Mouse (Mus musculus) splenic B cell, adult 2 months (primary cell): ENCODE results near the gene Pimreg.

Experiments used
- DNase-seq: peaks from one replicate; pipeline ENCODE4 v3.0.0-alpha.2; 2011; ENCODE audit warnings: low read depth, low spot score
- H3K27me3 ChIP-seq: 2 replicates; pipeline ENCODE4 v1.6.1; 2012; ENCODE audit warnings: mild to moderate bottlenecking, low read length, moderate library complexity, mixed read lengths; ENCODE audit not compliant: control insufficient read depth, poor library complexity, insufficient read depth, severe bottlenecking
- H3K36me3 ChIP-seq: 2 replicates; pipeline ENCODE4 v1.6.1; 2012; ENCODE audit warnings: mild to moderate bottlenecking, low read length, moderate library complexity, mixed read lengths; ENCODE audit not compliant: control insufficient read depth, poor library complexity, insufficient read depth, severe bottlenecking

Gene Pimreg

DNA sequence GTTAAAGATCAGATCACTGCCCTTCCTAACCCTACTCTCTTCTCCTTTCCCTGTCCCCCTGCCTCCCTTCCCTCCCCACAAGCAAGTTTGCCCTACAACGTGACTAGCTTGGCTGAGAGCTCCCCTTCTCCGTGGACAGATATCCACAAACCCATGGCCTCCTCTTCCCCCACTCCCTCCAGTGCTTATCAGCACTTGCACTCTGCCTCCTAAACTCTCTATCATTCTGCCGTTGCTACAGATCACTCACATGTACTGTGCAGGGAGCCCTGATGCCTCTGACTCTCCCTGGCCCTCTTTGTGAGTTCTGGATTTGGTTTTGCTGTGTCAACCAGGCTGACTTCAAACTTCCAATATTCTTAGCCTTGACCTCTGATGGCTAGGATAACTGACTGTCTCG, 20.8 kb upstream of the Pimreg start:
- no peaks in the 10 kb centered on the region for H3K36me3 ChIP-seq
- no peaks in the 10 kb centered on the region for H3K27me3 ChIP-seq
- no peak for DNase-seq

DNA sequence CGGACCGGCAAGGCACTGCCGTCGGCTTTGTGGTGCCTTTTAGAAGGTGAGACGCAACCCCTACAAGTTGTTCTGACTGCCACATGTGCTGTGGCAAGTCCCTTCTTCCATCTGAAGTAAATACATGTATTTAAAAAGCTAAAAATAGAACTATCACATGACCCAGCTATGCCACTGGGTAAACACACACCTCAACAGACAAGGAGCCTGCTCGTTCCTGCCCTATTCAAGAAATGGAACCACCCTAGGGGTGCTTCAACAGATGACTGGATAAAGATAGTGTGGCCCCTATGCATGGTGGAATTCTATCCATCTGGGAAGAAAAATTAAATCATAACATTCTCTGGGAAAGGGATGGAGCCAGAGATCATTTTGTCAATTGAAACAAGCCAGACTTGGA, 19.0 kb upstream of the Pimreg start:
- Histone ChIP-seq H3K27me3 (no peaks in the 10 kb centered on the region), H3K36me3 (no peaks in the 10 kb centered on the region)
- DNase-seq, result no peak

DNA sequence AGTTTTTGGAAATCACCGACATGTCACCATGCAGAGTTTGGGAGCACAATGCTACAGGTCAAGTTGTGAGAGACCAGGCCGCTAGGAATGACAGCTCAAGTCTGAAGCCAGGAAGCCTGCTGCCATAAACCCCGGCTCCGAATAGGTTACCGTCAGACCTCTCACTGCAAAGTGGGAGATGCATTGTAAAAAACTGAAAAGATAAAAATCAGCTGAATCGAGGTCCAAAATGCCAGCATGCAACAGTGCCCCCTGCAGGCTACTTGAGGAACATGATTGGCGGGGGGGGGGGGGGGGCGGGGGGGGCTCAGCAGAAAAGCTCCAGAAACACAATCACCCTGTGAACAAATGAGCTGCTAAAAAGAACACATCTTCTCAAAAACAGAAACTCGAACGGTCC, 18.3 kb upstream of the Pimreg start:
- DNase-seq, result peak; percentile 36
- H3K27me3 ChIP-seq, result no peaks in the 10 kb centered on the region

DNA sequence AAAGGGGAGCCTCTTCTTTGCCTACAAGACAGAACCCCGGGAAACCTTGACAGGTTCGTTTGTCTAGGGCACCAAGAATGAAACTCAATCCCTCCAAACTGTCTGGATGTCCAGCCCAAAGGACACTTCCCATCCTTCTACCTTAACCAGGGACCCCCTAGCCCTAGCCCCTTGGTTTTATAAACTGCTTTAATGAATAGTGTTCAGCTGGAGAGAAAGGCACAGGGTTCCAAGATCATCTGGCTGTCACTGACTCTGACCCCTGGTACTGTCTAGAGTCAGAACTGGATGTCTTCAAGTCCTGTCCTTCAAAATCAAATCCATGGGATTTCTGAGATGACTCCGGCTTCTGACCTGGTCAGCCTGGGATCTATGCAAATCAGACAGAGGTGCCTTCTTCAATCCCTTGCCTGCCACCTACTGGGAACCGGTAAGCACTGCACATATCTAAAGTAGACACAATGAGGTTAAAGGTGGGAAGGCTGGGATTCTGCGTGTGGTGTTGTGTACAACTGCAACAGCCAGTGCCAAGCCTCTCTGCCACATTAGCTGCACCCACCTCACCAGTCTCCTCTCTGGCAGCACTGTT, 17.5 kb upstream of the Pimreg start:
- Histone ChIP-seq H3K27me3 (no peaks in the 10 kb centered on the region), H3K36me3 (no peaks in the 10 kb centered on the region)
- peak; percentile 70 for DNase-seq

More for the DNA sequence above, 18.3 kb upstream of the Pimreg start:
- no peaks in the 10 kb centered on the region for H3K36me3 ChIP-seq

DNA sequence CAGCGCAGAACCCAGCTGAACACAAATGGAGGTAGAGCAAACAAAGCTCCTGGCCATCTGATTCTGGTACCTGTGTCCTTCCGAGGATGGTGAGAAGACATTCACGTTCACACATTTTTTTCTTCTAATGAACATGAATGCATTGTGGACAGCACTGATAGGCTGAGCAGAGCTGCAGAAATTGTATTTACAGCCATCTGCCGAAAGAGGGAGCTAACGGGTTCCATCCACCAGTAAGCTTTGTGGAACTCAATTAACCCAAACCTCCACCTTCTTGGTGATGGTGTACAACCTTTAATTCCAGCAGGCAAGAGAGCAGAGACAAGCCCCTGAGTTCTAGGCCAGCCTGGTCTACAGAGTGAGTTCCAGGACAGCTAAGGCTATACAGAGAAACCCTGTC, 16.0 kb upstream of the Pimreg start:
- no peaks in the 10 kb centered on the region for H3K36me3 ChIP-seq
- H3K27me3 ChIP-seq, result no peaks in the 10 kb centered on the region
- DNase-seq, result peak; percentile 60

DNA sequence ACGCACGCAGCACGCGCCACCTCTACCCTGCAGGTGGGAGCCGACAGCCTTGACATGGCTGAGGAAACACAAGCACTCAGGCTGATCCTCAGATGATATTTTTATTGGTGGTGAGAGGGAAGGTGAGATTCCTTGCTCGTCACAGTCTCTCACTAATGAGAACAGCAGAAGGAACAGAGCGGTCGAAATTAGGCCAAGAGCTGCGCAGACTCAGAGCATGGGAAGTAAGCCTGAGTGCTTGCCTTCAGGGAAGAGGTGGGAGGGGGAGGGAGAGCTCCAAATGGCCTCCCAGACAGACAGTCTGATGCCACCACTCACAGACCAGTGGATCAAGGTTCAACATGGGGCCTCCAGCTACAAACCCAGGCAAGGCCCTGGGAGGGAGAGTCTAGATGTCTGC, 15.3 kb upstream of the Pimreg start:
- Histone ChIP-seq H3K27me3 (no peaks in the 10 kb centered on the region), H3K36me3 (no peaks in the 10 kb centered on the region)
- no peak for DNase-seq

DNA sequence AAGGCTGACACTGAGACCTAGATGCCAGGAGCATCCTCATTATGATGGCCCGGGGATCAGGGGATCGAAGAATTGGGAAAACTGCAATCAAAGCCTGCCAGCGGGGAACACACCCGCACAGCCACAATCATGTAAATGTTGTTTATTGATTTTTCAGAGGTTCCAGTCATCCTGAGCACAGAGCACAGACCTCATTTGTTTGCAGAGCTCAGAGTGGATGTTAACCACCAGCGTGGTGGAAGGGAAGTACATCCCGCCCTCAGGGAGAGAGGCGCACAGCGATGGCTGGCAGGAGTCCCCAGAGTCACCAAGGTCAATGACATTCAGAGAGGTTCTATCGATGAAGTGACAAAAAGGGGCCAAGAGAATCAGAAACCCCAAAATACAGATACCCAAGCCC, 14.0 kb upstream of the Pimreg start:
- Histone ChIP-seq H3K36me3 (no peaks in the 10 kb centered on the region), H3K27me3 (no peaks in the 10 kb centered on the region)
- DNase-seq, result no peak

DNA sequence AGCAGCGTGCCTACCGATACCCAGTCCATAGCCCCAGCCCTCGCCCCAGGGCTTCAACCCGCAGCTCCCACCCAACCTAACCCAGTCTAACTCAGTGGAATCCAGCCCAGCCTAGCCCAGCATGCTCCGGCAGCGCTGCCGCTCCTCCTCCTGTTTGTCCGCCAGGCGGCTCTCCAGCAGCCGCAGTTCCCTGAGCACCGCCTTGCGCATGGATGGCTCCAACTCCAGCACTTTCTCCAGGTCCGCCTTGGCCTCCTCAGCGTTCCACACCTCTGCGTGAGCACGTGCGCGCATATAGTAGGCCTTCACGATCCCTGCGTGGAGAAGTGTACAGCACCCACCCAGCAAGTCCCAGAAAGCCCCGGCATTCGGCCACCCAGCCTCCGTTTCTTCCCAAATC, 12.7 kb upstream of the Pimreg start:
- DNase-seq, result no peak
- no peaks in the 10 kb centered on the region for H3K36me3 ChIP-seq
- no peaks in the 10 kb centered on the region for H3K27me3 ChIP-seq

DNA sequence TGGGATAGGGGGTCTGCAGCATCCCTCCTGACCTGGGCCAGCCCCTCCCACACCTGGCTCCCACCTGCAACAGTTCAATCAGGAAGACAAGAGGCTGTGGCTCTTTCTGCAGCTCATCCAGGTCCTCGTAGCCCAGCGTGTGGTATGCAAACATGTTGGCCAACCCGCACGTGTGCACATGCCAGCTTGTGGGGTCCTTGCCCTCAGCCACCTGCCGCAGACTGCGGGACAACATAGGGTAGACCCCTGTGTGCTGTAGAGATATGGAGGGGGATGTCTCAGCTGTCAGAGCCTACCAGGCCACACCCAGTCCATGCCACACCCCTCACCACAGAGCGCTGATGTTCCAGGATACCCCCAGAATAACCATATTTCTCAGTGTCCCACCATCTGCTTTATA, 10.5 kb upstream of the Pimreg start:
- no peak for DNase-seq
- Histone ChIP-seq H3K27me3 (no peaks in the 10 kb centered on the region), H3K36me3 (no peaks in the 10 kb centered on the region)

DNA sequence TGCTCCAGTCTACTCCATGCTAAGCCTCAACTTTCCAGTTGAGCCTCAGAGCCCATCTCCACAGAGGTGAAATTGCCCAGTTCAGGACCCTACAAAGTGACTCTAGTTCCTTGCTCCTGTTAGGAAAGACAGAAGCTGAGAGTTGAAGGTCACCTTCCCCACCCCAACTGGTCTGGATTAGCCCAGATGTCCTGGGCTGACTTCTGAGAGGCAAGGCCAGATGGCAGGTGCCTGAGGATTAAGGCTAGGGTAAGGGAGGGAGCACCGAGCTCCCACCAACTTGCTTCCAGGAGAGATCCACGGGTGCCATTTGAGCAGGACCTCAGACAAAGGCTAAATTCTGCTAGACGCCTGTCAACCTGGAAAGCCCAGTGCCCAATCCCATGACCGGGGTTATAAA, 9.7 kb upstream of the Pimreg start:
- H3K36me3 ChIP-seq, result no peaks in the 10 kb centered on the region
- H3K27me3 ChIP-seq, result no peaks in the 10 kb centered on the region
- DNase-seq, result no peak

DNA sequence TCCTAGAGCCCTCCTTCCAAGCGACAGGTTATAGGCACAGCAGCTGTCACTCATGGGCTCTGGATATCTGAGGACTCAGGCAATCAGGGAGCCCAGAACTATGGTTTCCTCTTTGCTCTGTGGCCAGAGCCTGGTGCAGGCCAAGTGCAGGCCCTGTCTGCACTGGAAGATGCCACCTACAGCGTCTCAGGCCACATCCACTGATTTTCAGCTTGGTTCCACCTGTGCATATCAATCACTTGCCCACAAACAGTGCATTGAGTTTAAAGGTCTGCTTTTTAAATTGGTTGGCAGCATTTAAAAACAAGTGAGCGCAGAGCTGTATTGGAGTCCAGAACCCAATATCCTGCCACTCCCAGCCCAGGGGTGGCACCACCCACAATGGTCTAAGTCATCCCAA, 9.2 kb upstream of the Pimreg start:
- no peak for DNase-seq
- no peaks in the 10 kb centered on the region for H3K27me3 ChIP-seq

DNA sequence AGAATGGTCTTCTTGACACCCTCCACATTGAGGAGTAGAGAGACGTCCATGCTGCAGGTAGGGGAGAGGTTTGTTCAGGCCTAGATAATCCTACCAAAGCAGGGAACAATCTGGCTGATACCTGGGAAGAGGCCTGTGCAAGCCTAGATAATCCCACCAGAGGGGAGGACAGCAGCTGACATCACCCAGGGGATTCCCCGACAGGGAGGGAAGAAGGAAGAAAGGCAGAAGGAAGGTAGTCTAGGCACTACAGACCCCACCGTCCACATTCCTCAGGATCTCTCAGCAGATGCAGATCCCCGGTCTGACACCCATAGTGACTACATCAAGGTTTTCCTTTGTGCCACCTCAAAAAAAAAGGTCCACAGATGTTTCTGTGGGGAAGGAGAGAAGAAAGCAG, 4.4 kb upstream of the Pimreg start, which contains the start of gene Aipl1:
TSS of gene Aipl1 (minus strand) at position 101 of the 400 bp plus-strand sequence.
- Histone ChIP-seq H3K36me3 (no peaks in the 10 kb centered on the region), H3K27me3 (no peaks in the 10 kb centered on the region)
- no peak for DNase-seq

More for the DNA sequence above, 9.2 kb upstream of the Pimreg start:
- no peaks in the 10 kb centered on the region for H3K36me3 ChIP-seq

DNA sequence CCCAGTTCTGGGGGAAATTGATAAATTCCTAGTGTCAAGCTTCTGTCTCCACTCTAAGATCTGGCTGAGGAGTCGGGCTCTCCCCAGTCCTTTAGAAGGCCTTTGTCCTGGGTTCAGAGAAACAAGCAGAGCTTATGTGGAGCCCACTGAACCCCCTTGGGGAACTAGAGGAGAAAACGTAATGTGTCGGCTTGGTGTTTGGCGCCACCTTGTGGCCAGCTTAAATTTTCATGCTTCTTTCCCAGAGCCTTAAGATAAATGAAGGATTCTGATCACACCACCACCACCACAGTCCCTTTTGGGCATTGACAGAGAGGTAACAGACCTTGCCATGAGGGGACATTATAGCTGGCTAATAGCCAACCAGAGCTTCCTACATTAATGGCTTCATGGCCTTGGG, 3.8 kb upstream of the Pimreg start:
- Histone ChIP-seq H3K27me3 (no peaks in the 10 kb centered on the region), H3K36me3 (no peaks in the 10 kb centered on the region)
- peak; percentile 81 for DNase-seq

DNA sequence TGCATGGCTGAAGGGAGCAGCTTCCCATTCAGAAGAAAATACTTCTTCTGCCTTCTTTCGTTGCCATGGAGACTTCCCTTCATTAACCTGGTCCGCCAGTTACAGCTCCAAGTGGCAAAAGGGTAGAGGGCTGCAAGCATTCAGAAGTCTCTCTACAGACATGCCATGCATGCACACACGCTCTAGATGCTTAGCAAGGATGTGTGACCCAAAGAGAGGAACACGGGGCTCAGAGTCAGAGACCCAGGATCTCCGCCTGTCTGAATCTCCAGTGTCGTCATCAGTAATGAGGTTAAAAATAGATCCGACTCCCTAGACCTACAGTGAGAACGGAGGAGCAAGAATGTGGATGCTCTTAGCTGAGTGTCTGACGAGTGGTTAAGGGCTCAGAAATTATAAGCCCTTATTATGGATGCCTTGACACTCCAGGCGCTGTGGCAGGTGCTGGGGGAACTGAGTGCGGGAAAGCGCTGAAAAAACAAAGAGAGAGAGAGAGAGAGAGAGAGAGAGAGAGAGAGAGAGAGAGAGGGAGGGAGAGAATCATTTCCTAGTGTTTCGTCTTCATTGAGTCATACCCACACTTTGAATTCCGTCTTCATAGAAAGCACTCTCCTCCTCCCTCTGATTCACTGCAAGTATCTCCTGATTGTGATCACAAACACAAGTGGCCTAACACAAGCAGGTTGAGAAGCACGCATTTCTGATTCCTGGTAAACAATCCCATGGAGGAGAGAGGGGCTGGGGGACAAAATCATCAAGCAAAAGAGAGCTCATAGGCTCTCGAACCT, 2.0 kb upstream of the Pimreg start:
- no peak for DNase-seq

DNA sequence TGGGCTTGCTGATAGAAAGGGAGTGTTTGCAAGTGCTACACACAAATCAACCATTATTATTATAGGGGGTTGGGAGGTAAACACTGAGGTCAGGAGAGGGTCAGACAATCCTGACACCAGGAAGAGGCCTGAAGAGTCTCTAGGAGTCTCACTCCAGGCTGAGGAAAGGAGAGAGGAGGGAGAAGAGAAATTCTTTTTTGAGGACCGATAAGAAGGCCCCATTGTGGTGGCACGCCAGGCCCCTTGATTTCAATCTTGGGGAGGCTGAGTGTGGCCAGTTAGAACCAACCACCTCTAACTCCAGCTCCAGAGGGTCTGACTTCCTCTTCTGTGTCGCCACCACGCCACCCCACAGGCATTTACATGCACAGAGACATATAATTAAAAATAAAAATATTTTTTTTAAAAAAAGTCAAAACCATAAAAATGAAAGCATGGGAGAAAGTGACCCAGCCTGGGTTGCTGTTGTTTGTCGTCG, 503 bp upstream of the Pimreg start:
- no peaks in the 10 kb centered on the region for H3K27me3 ChIP-seq
- H3K36me3 ChIP-seq, result no peaks in the 10 kb centered on the region
- peak; percentile 14 for DNase-seq

More for the DNA sequence above, 2.0 kb upstream of the Pimreg start:
- no peaks in the 10 kb centered on the region for H3K27me3 ChIP-seq
- no peaks in the 10 kb centered on the region for H3K36me3 ChIP-seq
